Mouse (Mus musculus): ENCODE results near the gene Mlh3.

Mlh3 gene

DNA sequence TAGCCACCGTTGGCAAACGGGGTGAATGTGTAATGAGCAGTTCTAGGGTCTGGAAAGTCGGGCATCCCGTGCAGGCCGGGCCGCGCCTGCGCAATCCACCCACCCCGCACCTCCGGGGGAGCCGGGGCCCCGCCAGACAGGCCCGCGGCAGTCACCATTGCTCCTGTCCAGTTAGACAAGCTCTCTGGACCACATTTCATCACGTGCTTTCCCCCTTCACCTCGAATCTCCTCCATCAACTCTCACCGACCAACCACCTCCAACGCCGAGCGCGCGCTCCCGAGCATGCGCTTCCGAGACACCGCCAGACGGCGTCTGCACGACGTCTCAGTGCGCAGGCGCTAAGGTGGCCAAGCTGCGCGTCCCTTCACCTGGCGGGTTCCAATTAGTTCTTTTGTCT is at the start of gene Mlh3:
Gene Mlh3 (minus strand): TSS at position 281 of the 400 bp plus-strand sequence.
- in situ Hi-C loops (cut with MboI; ENCODE audit: low pct_unique_long_range_greater_than_20kb in 1 of 2, low sequenced_read_pairs in 2 of 2, unreplicated experiment in 1 of 2), result no loop called here

DNA sequence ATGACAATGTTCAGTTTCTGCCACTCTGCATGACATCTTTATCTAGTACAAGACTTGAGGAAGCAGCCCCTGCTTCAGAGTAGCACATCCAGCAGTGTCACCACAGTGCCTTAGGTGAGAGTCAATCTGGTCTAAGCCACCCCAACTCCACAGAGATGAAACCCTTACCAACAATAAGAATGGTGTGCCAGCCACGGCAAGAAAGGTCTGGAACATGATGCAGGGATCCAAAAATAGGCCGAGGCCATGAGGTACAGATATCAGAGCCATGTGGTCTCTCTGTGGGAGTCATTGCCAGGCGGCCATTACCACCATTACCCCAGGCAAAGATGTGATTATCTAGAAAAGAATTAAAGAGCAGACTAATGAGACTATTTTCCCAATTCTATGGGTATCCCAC is 38.3 kb upstream of the Mlh3 start:
- in situ Hi-C loops (cut with MboI; ENCODE audit: low pct_unique_long_range_greater_than_20kb in 1 of 2, low sequenced_read_pairs in 2 of 2, unreplicated experiment in 1 of 2), result no loop called here

DNA sequence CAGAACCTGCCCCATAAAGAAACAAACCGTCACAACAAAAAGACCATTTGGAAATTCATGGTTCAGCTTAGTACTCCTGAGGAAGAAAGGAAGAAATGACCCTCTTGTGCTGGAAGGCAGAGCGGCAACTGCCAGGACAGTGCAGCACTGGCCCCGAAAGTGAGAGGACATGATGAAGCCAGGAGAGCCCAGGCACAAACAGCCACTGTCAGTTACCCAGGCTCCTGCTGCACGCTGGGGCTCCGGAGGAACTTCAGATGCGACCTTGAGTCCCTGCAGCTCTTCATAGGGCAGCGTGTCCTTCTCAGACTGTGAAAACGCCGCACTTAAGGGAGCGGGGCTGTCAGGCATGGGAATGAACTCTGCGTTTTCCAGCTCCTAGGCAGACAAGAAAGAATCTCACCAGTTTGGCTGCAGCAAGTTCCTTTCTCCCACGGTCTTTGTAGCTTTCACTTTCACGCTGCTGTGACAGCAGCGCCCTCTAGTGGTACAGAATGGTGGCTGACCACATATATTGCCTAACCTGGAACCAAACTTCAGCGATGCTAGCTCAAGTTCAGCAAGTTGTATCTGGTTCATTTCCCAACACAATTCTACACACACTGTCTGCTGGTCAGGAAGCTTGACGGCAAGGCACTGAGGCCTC is 35.0 kb upstream of the Mlh3 start:
- in situ Hi-C loops (cut with MboI; ENCODE audit: low pct_unique_long_range_greater_than_20kb in 1 of 2, low sequenced_read_pairs in 2 of 2, unreplicated experiment in 1 of 2), result no loop called here

DNA sequence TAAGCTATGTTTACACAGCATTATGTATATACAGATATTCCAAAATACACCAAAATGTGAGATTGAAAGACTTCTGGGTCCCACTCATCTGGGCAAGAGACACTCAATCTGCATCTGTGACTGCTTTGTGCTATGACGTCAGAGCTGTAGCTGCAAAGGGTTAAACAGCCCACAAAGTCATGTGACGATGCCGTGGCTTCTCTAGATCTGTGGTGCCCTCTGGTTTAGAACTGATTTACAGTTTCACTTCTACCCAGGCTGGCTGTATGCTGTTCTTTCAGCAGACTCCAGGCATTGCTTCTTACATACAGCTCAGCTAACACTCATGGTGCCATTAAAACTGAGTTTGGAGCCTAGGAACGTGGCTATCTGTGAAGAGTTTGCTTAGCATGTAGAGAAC is 34.3 kb upstream of the Mlh3 start:
- in situ Hi-C loops (cut with MboI; ENCODE audit: low pct_unique_long_range_greater_than_20kb in 1 of 2, low sequenced_read_pairs in 2 of 2, unreplicated experiment in 1 of 2), result no loop called here

DNA sequence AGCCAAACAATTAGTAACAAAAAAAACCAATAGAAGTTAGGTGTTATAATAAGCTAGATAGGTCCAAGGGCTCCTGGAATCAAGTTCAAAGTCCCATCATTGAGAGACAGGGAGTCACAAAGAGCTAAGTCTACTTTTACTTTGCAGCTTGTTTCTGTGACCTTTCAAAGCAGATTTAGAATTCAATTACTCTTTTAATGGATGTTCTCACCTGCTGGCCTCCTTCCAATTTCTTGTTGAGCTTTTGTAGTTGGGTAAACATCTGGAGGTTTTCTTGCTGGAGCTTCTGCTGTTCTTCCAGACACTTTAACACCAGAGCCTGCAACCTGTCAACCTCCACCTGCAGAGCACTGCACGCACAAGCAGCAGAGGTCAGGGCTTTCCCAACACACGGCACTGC is 32.9 kb upstream of the Mlh3 start:
- in situ Hi-C loops (cut with MboI; ENCODE audit: low pct_unique_long_range_greater_than_20kb in 1 of 2, low sequenced_read_pairs in 2 of 2, unreplicated experiment in 1 of 2), result no loop called here

DNA sequence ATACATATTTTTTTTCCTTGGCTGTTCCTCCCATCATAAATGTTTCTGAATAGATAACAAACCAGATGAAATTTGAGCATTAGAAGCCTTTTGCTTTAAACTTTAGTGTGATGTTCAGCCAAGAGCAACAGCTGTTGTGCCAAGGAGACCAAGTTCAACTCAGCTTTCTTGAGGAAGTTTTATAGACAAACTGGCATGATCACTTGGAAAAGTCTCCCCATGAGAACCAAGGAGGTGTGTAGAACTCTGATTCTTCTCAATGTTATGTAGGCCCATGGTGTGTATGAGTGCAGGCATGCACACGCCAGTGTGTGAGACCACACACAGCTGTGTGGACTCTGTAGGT is 28.4 kb upstream of the Mlh3 start:
- in situ Hi-C loops (cut with MboI; ENCODE audit: low pct_unique_long_range_greater_than_20kb in 1 of 2, low sequenced_read_pairs in 2 of 2, unreplicated experiment in 1 of 2), result loop anchor here in 1 of 2 experiments (10.0 kb wide), 1 partner anchor 154 kb away; no protein-coding TSS in a partner anchor

DNA sequence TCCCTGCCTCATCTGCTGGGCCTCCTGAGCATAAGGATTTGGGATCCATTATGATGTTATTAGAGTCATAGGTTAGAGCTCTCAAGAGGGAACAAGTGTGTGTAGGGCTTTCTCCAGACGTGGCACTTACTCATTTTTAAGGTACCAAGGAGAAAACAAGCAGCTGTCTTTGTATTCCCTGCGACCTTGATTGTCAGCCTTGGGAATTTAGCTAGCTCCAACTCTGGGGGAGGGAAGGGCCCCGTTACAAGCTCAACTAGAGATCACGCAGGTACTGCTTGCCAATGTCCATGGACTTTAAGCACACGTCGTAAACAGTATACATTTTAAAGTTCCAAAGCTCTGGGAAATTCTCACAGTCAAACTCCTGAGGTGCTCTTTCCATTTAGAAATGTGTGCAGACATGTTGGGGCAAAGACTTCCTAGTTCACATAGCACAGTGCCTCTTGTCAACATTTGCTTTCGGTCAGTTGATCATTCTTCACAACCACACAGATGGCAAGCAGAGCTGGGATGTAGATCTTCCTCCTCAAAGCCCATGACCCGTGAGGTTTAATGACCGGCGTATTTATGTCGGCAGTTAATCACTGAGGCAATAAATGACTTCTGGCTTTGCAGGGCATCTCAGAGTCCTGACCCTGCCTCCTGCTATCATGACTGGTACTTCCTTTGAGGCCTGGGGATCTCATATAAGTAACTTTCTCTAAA is 27.9 kb upstream of the Mlh3 start:
- in situ Hi-C loops (cut with MboI; ENCODE audit: low pct_unique_long_range_greater_than_20kb in 1 of 2, low sequenced_read_pairs in 2 of 2, unreplicated experiment in 1 of 2), result loop anchor here in 1 of 2 experiments (10.0 kb wide), 1 partner anchor 153 kb away; no protein-coding TSS in a partner anchor

DNA sequence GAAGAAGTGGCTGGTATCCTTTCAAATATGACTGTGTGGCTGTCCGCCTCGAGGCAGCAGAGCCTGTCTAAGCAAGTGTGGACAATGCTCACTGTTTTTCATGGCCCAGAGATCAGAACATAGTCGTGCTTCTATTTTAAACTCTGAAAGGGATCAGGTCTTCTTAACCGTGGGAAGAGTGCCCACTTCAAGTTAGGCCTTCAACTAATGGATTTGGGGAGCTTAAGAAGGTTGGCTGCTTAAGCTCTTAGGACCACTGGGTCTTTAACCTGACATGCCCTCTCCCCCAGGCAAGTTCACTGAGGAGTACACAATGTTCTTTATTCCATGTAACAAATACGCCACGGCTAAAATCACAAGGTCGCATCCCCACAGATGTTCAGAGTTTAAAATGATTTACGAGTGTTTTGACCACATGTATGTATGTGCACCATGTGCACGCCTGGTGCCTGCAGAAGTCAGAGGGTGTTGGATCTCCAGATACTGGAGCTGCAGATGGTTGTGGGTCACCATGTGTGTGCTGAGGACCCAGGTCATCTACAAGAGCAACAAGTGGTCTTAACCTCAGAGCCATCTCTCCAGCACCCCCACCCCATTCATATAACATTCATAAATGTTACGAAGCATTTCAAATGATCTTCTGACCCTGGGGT is 27.1 kb upstream of the Mlh3 start:
- in situ Hi-C loops (cut with MboI; ENCODE audit: low pct_unique_long_range_greater_than_20kb in 1 of 2, low sequenced_read_pairs in 2 of 2, unreplicated experiment in 1 of 2), result loop anchor here in 1 of 2 experiments (10.0 kb wide), 1 partner anchor 153 kb away; no protein-coding TSS in a partner anchor

DNA sequence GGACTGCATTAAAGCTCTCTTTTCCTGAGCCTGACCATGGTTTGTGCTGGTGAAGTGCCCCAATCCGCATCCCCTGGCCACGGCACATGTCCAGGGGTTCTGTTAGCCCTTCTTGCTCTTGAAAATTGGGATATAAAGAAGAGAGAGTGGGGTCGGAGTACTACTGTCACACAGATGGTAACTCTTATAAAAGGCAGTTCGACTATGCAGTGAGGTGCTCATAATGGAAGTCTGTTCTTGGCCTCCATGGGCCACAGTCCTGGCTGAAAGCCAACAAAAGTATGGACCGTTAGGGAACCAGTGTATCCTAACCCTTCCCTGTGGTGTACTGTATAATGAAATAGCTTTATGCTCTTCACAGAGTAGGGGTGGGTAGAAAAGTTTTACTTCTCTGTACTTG is 26.5 kb upstream of the Mlh3 start:
- in situ Hi-C loops (cut with MboI; ENCODE audit: low pct_unique_long_range_greater_than_20kb in 1 of 2, low sequenced_read_pairs in 2 of 2, unreplicated experiment in 1 of 2), result loop anchor here in 1 of 2 experiments (10.0 kb wide), 1 partner anchor 152 kb away; no protein-coding TSS in a partner anchor

DNA sequence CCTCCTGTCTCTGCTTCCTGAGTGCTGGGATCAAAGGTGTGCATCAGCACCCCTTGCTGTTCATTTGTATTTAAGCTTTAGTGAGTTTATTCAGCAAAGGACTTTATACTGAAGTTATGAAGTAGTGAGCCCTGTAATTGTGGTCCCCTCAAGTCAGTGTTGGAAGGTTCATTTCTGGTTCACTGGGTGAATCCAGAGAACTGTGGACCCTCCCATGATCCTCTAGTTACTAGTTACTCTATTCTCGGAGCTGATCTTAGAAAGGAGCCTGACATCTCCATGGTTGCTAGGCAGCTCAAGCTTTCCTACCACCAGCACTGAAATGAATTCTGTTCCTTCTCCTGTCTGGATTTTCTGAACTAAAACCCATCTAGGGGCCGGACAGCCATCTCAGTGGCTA is 25.1 kb upstream of the Mlh3 start:
- in situ Hi-C loops (cut with MboI; ENCODE audit: low pct_unique_long_range_greater_than_20kb in 1 of 2, low sequenced_read_pairs in 2 of 2, unreplicated experiment in 1 of 2), result loop anchor here in 1 of 2 experiments (10.0 kb wide), 1 partner anchor 151 kb away; no protein-coding TSS in a partner anchor

DNA sequence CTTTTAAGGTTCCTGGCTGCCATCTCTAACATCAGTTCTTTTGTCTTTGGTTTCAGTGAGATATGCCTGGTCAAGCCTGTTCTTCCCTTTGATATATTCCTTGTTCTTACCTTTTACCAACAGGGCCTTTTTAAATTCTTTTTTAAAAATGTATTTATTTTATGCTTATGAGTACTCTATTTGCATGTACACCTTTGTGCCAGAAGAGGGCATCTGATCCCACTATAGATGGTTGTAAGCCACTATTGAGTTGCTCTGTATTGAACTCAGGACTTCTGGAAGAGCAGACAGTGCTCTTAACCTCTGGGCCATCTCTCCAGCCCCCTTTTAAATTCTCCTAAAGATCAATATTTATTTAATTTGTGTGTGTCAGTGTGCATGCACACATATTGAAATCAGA is 22.5 kb upstream of the Mlh3 start:
- in situ Hi-C loops (cut with MboI; ENCODE audit: low pct_unique_long_range_greater_than_20kb in 1 of 2, low sequenced_read_pairs in 2 of 2, unreplicated experiment in 1 of 2), result loop anchor here in 1 of 2 experiments (10.0 kb wide), 1 partner anchor 148 kb away; no protein-coding TSS in a partner anchor

DNA sequence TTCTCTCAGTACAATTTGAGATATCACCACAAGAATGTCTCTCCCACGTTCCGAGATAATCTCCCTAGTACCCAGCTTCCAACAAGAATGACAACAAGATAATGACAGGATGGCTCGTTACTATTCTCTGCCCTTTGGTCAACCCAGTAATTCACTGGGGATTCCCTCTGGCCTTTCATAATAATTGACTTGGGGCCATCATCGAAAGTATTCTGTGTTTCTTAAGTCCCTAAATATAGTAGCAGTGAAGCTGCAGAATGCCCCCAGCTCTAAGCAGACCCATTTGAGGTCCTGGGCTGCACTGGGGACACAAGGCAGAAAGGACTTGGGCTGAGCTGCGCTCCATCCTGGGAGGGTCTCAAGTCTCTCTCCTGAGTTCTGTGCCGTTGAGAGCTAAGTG is 21.9 kb upstream of the Mlh3 start:
- in situ Hi-C loops (cut with MboI; ENCODE audit: low pct_unique_long_range_greater_than_20kb in 1 of 2, low sequenced_read_pairs in 2 of 2, unreplicated experiment in 1 of 2), result loop anchor here in 1 of 2 experiments (10.0 kb wide), 1 partner anchor 147 kb away; no protein-coding TSS in a partner anchor

DNA sequence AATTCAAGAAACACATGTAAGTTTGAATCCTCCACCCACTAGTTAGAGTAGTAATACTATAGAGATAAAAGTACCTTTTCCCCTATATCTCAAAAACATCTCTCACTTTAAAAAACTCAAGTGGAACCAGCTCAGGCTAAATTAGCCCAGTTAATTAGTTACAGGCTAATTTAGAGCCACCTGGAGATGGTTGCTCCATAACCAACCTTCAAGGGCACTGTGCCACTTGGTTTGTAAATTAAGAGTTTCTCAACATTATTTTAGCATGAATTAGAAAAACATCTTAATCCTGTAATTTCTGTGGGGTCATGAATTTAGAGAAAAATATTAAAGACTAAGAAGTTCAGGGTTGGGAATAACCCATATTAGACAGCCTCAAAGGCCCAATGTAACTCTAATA is 21.1 kb upstream of the Mlh3 start:
- in situ Hi-C loops (cut with MboI; ENCODE audit: low pct_unique_long_range_greater_than_20kb in 1 of 2, low sequenced_read_pairs in 2 of 2, unreplicated experiment in 1 of 2), result loop anchor here in 1 of 2 experiments (10.0 kb wide), 1 partner anchor 147 kb away; no protein-coding TSS in a partner anchor

DNA sequence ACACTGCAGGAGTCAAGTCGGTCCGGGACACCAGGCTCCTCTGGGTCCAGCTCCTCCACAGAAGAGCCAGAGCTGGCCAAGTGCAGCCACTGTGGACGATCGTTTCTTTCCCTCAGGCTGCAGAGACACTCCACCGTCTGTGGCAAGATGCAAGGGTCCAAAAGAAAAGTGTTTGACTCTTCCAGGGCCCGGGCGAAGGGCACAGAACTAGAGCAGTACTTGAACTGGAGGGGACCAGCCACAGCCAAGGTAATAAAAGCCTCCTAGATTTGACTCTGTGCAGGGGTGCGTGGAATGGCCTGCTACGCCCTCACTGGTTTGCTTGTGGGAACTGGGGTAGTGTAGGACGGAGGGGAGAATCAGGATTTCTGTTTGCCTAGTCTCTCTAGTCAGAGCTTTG is 20.2 kb upstream of the Mlh3 start:
- in situ Hi-C loops (cut with MboI; ENCODE audit: low pct_unique_long_range_greater_than_20kb in 1 of 2, low sequenced_read_pairs in 2 of 2, unreplicated experiment in 1 of 2), result loop anchor here in 1 of 2 experiments (10.0 kb wide), 1 partner anchor 146 kb away; no protein-coding TSS in a partner anchor

DNA sequence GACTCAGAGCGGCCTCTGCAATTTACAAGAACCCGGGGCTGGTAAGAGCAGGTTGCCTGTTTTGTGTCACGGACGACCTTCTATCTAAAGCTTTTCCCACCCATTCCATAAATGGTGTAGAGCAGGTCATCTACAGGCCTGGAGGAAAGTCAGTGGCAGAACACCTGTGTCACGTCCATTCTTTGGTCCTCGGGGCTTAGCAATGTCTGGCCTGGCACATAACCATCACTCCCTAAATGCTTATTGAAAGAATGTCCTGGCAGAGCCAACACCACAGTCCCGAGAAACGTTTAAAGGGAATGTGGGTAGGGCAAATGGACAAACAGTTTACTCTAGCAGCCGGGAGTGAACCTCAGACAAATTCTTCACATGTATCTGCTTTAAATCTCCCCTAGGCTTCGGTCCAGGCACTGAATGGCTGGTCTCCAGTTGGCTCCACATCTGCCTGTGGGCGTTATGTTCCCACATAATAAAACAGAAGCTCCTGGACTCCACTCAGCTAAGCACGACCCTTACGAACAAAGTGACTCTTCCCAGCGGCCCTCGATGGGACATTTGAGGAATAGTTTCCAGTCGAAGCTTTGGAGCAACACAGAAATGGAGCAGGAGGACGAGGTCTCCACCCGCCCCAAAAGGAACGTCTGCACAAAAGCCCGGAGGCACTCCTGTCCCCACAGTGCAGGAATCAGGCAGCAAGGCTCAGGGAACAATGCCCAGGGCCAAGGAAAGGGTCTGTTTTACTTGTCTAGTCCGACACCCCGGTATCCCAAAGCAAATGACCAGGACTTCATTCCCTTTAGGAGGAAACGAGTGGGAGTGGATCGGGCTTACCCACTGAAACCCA is 19.0 kb upstream of the Mlh3 start:
- in situ Hi-C loops (cut with MboI; ENCODE audit: low pct_unique_long_range_greater_than_20kb in 1 of 2, low sequenced_read_pairs in 2 of 2, unreplicated experiment in 1 of 2), result loop anchor here (10.0 kb wide), 2 partner anchors 125 to 145 kb away; no protein-coding TSS in a partner anchor

DNA sequence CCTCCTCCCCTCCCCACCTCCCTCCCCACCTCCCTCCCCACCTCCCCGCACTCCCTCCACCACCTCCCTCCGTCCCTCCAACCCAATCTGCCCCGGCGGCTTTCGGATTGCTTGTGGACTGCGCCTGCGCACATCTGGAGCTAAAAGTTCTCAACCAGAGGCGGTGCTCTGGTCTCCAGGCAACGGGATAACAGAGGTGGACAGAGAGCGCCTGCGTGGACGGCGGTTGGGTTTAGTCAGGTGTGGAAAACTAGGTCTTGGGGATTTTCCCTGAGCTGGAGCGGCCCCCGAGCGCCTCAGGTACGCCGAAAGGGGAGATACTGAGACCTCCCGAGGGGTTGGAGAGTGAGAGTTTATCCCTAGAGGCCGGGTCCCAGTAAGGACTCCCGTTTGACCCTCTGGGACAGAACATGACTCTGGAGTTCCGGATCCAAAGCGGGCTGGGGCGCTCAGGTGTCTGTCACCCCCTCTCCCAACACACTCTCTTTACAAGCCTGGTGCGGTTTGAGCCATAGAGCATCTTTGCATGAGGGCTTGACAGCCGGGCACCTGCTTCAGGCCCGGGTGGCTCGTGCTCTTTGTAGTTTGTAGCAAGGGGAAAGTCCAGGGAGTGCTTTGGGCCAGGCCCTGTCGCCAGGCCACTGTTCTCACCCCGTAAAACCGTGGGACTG is 18.2 kb upstream of the Mlh3 start, which contains the start of gene Zc2hc1c:
Gene Zc2hc1c (plus strand): TSS at position 106 of the 671 bp plus-strand sequence.
- in situ Hi-C loops (cut with MboI; ENCODE audit: low pct_unique_long_range_greater_than_20kb in 1 of 2, low sequenced_read_pairs in 2 of 2, unreplicated experiment in 1 of 2), result loop anchor here (10.0 kb wide), 2 partner anchors 124 to 144 kb away; no protein-coding TSS in a partner anchor

DNA sequence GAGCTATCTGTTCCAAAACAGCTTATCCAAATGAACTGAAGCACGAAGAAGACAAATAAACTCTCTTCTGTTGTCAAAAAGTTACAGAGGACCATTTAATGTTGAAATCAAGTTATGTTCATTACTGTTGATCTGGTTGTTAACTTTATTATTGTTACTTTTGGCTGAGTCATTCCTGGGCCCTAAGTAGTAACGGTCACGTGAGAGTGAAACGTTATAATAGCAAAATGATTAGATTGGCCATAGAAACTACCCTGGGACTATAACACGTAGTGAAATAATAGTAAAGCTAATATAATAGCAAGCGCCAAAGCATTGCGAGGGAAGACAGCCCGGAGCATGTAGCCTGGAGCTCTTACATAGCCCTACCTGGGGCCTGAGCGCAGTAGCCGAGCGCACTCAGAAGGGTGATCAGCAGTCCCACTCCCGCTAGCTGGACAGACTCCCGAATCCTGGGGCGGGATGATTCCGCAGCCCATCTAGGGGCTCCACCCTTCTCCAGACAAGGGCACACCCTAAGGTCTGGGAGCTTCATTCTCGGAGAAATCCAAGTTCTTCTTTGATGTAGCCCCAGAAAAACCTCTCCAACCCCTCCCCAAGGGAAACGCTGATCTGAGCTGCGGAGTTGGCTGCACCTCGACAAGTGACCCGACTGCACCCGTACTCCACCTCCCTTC is 17.5 kb upstream of the Mlh3 start, which contains the start of gene Acyp1:
Gene Acyp1 (minus strand): TSS at position 630 of the 677 bp plus-strand sequence.
- in situ Hi-C loops (cut with MboI; ENCODE audit: low pct_unique_long_range_greater_than_20kb in 1 of 2, low sequenced_read_pairs in 2 of 2, unreplicated experiment in 1 of 2), result loop anchor here (10.0 kb wide), 2 partner anchors 123 to 143 kb away; no protein-coding TSS in a partner anchor
